Mouse (Mus musculus): ENCODE measurements around the gene Ccdc71.

The Ccdc71 gene

GRCm38 (mm10) chr9:108459939-108460318, 398 bp upstream of the Ccdc71 start:
- no peak for DNase-seq (ENCODE audit: low spot score)

GRCm38 (mm10) chr9:108461181-108461631, 879 bp downstream of the Ccdc71 start, which contains the start of gene Klhdc8b:
Gene Klhdc8b, minus strand, starts transcription at chr9:108461581.
- DNase-seq (ENCODE audit: low spot score) = no peak

GRCm38 (mm10) chr9:108461675-108462074, 1.3 kb downstream of the Ccdc71 start:
- no peak for DNase-seq (ENCODE audit: low spot score)

GRCm38 (mm10) chr9:108462192-108462591, 1.9 kb downstream of the Ccdc71 start:
- DNase-seq (ENCODE audit: low spot score) = no peak

- no peak for DNase-seq (ENCODE audit: low spot score)
These were observed 3.4 kb downstream of the Ccdc71 start for GRCm38 (mm10) chr9:108463713-108464112.

GRCm38 (mm10) chr9:108466219-108466618, 5.9 kb downstream of the Ccdc71 start:
- DNase-seq (ENCODE audit: low spot score) = no peak

- no peak for DNase-seq (ENCODE audit: low spot score)
These were observed 9.1 kb downstream of the Ccdc71 start for GRCm38 (mm10) chr9:108469430-108469829.

- no peak for DNase-seq (ENCODE audit: low spot score)
These were observed 9.5 kb downstream of the Ccdc71 start for GRCm38 (mm10) chr9:108469845-108470244.

- DNase-seq (ENCODE audit: low spot score) = no peak
These were observed 14.2 kb downstream of the Ccdc71 start for GRCm38 (mm10) chr9:108474528-108474927.

GRCm38 (mm10) chr9:108478638-108479156, 18.4 kb downstream of the Ccdc71 start:
- no peak for DNase-seq (ENCODE audit: low spot score)

- no peak for DNase-seq (ENCODE audit: low spot score)
These were observed 18.9 kb downstream of the Ccdc71 start for GRCm38 (mm10) chr9:108479241-108479640.

GRCm38 (mm10) chr9:108479721-108480351, 19.5 kb downstream of the Ccdc71 start, which contains the start of gene Lamb2:
Gene Lamb2, plus strand, starts transcription at chr9:108479736.
- no peak for DNase-seq (ENCODE audit: low spot score)

GRCm38 (mm10) chr9:108480813-108481519, 20.6 kb downstream of the Ccdc71 start:
- DNase-seq (ENCODE audit: low spot score) = no peak

- no peak for DNase-seq (ENCODE audit: low spot score)
These were observed 21.3 kb downstream of the Ccdc71 start for GRCm38 (mm10) chr9:108481520-108482210.

- DNase-seq (ENCODE audit: low spot score) = no peak
These were observed 22.9 kb downstream of the Ccdc71 start for GRCm38 (mm10) chr9:108483051-108483790.

GRCm38 (mm10) chr9:108484021-108484420, 23.7 kb downstream of the Ccdc71 start:
- no peak for DNase-seq (ENCODE audit: low spot score)

GRCm38 (mm10) chr9:108485301-108485875, 25.1 kb downstream of the Ccdc71 start:
- no peak for DNase-seq (ENCODE audit: low spot score)

- DNase-seq (ENCODE audit: low spot score) = no peak
These were observed 26.7 kb downstream of the Ccdc71 start for GRCm38 (mm10) chr9:108486973-108487530.

GRCm38 (mm10) chr9:108488403-108488802, 28.1 kb downstream of the Ccdc71 start:
- DNase-seq (ENCODE audit: low spot score) = no peak

GRCm38 (mm10) chr9:108489215-108489614, 28.9 kb downstream of the Ccdc71 start:
- no peak for DNase-seq (ENCODE audit: low spot score)
